Mouse (Mus musculus) testis, postnatal 10 days (tissue): Measurements from ENCODE around the gene Atp5g2.

ENCODE experiments used
- DNase-seq: peaks from one replicate; pipeline ENCODE4 v3.0.0; 2021; ENCODE audit warnings: low spot score

Atp5g2 gene

DNA sequence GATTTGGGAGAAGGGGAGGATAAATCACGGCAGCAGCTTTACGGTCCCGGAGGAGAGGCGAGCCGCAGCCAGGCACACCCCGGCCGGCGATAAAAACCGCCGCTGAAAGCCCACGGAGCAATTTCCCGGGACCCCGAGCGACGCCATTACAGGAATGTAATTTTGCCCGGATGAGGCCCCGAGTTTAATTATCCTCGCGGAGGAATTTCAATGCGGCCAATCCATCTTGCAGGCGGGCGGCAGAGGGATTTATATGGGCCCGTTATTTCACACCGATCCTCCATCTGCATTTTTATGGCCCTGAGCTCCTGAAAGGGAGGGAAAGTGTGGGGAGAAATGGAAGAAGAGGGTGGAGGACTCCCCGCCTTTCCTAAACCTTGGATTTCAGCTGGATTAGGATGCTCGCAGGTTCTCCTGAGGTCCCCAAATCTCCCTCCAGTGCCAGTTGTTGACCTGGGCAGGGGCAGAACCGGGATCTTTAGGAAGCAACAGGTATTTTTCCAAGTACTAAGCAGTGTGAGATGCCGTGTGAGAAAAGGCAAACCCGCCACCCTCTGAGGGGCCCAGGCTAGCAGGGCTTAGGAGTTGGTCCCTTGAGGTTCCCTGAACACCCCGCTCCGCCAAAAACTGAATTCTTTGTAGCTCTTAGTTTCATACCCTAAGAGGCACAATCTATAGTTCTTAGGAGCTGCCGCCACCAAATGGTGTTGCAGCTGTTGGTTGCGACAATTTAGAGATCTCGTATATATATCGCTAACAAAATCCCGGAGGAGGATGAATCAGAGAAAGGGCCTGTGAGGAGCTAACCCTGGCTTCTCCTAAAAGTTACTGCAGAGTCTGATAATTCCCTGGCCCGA lies at the start of gene Atp5g2:
Gene Atp5g2 (minus strand): TSS at position 138 of the 857 bp plus-strand sequence.
- peak; percentile 71 for DNase-seq

GRCm38 (mm10) chr15:102721016-102721898 lies 49.1 kb upstream of the Atp5g2 start:
- no peak for DNase-seq

DNA sequence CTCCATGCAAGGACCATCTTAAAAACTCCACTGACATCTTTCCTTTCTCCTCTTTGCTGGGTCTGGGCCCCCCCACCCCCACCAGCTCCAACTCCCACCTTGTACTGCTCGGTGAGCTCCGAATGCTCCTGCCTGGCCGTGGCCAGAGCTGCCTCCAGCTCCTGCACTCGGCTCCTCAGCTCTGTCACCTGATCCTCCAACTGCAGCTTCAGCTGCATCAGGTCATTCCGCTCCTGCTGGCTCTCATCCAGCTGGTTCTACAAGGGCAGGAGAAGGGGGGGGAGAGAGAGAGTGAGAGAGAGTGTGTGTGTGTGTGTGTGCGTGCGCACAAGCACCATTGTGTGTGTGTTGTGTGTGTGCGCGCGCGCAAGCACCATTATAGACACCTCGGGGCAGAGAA lies 44.0 kb upstream of the Atp5g2 start:
- no peak for DNase-seq

- no peak for DNase-seq
These were observed 35.7 kb upstream of the Atp5g2 start for GRCm38 (mm10) chr15:102707736-102708269.

GRCm38 (mm10) chr15:102705923-102706503 lies 33.9 kb upstream of the Atp5g2 start:
- DNase-seq, result no peak

DNA sequence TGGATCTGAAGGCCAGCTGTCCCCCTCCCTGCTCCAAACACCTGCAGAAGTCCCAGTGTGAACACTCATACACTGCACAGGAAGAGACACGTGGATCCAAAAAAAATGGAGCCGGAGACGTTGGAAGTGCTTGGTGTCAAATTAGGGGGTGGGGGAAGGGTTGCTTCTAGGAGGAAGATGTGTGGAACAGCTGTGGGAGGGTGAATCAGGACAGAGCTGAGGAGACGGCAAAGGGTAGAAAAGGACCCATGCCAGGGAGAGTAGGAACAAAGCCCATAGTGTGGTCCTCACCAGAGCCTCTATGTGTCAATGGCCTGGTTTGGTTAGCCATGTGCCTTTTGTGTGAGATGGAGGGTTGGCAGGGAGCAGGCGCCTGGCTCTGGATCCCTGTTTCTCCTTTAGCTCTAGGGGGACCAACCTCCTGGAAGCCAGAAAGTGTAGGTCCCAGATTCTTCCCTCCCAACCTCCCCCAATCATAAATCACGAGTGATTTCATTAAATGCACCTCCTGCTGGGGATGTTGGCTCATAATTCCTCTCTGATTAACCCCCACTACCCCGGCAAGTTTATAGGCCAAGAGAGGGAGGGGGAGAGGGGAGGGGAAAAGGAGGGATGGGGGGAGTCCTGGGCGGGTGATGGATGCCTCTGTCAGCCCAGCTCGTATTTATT lies 33.2 kb upstream of the Atp5g2 start:
- DNase-seq, result no peak

- DNase-seq, result no peak
These were observed 32.7 kb upstream of the Atp5g2 start for GRCm38 (mm10) chr15:102704806-102705205.

DNA sequence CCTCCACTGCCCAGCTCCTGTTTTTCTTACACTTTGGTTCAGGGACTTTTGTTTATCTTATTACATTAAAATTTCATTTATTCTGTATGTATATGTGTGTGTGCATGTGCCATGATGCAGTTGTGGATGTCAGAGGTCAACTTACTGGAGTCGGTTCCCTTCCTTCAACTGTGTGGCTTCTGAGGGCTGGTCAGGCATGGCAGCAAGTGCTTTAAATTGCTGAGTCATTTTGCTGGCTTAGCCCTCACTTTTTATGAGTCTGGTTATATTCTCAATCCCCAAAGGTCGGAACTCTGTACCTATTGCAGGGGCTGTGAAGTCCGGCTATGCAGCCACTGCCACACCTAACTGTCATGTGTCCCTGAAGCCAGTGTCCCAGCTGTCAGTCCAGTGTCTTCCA lies 30.8 kb upstream of the Atp5g2 start:
- no peak for DNase-seq

- DNase-seq, result peak; percentile 93
These were observed 26.0 kb upstream of the Atp5g2 start for GRCm38 (mm10) chr15:102698193-102698592.

DNA sequence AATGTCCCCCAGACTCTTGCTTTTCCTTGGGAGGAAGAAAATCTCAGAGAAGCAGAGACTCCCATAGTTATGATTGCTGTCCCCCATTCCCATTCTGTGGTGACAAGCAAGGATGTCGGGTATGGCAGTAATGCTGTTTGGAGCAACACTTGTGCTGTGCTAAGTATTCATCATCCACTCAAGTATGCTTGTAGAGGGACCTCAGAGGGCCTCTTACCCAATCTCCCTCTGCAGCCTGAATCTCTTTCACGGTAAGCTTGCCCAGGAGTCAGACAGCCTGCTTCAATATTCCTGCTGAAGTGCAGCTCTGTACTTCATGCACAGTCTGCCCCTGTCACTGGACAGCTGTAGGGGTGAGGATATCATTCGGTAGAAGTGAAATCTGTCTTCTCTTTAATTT lies 24.7 kb upstream of the Atp5g2 start:
- no peak for DNase-seq

DNA sequence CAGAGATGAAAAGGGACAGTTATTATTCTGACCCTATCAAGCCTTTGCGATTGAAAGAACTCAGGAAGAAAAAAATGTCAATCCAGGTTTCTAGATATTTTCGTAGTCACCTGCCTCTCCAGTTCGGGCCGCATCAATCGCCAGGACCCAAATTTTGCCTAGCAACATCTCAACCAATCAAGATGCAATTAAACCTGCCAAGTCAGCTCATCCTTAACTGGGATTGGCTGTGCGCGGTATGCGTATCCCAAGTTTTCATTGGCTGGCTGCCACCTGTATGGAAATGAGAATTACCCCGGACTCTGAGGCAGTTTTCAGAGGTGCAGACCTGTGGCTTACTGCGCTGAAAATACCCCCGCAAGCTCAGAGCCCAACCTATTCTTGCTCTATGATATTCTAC lies 21.4 kb upstream of the Atp5g2 start:
- peak; percentile 73 for DNase-seq

- DNase-seq, result peak; percentile 86
These were observed 20.8 kb upstream of the Atp5g2 start for GRCm38 (mm10) chr15:102692991-102693411.

DNA sequence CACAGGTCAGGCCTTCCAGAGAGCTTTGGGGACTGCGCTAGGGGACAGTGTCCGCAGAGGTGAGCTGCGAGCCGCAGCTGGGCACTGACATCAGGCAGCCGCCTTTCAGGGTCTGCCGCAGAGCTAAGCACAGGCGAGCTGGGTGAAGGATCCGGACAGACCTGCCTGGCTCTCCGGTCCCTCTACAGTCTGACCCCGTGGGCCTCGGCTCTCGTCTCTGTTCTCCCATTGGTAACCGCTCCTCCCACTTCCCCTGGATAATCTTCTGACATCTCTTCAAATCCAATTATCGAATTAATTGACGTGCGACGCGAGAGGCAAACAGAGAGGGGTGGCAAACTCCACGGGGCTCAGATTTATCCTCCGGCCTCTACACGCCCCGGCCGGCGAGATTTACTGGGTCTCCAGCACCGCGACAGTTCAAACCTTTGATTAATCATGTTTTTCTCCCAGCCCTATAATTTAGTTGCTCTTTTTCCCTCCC lies 20.2 kb upstream of the Atp5g2 start:
- peak; percentile 47 for DNase-seq

DNA sequence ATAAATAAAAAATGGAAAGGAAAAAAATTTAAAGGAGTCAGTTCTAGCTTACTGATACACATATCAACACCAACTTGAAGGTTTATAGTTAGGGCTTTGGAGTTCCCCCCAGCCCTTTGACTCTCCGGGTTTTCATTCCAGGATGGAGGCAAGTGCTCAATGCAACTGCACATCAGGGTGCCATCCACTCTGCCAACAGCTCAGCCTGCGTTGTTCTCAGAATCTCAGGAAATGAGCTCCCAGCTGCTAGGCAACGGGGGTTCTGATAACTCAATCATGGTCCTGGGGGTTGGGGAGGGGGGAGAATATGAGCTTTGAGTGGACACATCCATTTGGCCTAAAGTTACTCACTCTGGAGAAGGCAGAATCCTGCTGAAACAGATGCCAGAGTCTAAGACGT lies 13.6 kb upstream of the Atp5g2 start:
- no peak for DNase-seq

GRCm38 (mm10) chr15:102683670-102684069 lies 11.5 kb upstream of the Atp5g2 start:
- no peak for DNase-seq

DNA sequence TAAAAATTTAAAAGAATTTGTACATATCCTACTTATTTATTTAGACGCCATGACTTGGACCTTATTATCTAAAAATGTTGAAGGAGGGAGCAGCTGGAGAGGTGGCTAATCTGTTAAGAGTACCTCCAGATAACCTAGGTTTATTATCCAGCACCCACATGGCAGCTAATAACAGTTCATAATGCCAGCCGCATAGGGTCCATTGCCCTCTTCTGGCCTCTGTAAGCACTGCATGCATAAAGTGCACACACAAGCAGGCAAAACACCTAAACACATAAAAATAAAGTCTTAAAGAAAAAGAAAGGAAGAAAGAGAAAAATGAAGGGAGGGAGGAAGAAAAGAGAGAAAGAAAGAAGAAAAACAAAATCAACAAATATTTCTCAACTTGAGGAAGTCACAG lies 4.2 kb upstream of the Atp5g2 start:
- DNase-seq, result no peak

DNA sequence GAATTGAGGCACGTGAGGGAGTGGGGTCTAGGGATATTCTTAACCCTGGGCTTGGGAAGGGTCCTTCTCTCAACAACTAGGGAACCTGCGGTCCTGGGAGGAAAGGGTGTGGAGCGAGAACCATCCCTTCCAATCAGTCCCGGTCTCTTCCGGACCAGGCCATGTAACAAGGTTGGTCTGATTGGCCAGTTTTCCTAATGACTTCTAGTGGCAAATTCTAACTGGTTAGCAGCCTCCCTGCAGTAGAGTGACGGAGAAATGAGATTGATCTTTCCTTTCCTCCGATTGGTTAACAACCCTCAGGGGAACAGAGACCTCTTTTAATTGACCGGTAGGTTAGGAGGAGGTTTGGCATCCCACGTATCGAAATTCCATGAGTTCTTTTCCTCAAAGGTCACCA lies 1.4 kb upstream of the Atp5g2 start:
- DNase-seq, result peak; percentile 61

GRCm38 (mm10) chr15:102671721-102672214 lies 384 bp downstream of the Atp5g2 start:
- DNase-seq, result peak; percentile 94

DNA sequence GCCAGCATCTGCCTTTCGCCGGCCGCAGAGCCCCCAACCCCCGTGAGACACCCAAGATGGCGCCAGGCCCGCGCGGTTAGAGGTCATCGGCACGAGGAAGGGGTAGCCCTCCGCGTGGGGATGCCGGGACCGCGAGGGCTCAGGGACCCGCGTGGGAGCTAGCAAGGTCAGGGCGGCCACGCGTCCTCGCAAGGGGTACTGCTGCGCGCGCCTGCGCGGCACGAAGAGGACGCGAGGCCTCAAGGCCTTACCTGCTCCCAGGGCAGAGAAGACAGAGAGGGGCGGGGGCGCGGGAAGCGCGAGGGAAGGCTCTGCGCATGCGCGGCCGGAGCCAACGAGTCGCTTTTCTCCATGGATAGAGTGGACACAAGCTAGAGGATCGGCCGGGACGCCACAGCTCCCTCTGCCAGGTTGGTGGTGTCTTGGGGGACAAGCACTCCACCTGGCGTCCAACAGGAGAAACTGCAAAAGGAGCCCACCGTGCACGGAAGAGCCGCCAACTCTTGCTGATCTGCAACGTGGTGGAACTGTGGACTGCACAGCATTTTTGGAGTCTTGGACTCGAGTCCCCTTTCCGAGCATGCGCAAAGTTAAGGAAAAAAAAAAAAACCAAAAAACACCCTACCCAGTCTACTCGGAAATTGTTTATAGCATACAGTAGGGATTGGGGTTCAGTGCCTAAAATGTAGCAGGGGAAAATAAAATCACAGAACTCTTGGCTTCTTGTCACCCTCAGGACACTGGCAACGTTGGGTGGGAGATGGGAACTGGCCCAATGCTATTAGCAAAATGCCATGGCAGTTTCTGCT lies 1.2 kb downstream of the Atp5g2 start:
- peak; percentile 98 for DNase-seq

DNA sequence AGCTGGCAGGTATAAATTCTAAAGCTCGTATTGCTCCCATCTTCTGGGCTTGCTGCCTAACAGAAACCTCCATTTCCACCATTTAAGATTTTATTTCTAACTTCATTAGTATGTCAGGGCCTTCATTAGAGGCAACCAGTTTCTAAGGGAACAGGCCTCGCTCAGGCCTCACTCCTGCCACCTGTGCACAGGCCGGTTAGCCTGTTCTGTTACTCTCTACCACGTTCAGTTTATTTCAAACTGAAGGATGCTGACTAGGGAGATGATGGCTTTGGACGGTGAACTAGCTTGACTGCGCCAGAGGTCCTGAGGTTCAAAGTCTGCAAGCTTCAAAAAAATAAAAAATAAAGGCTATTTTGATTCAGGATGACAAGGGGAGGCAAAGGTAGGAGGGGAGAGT lies 1.9 kb downstream of the Atp5g2 start:
- DNase-seq, result no peak

GRCm38 (mm10) chr15:102669571-102669970 lies 2.6 kb downstream of the Atp5g2 start:
- DNase-seq, result no peak
